Mouse (Mus musculus): ENCODE results near the gene Cbx8. TPM values are rescaled to one million over a fixed set of nuclear protein-coding genes. Genes with fewer than 3 reads are reported as not detected.

Gene Cbx8
- polyA plus RNA-seq, 1 experiment, result 4.2 TPM

- no peak overlapping the region for H3K27ac ChIP-seq (ENCODE audit: insufficient read depth, low read length)
These were observed 38.1 kb upstream of the Cbx8 start for GRCm38 (mm10) chr11:119078691-119079444.

DNA sequence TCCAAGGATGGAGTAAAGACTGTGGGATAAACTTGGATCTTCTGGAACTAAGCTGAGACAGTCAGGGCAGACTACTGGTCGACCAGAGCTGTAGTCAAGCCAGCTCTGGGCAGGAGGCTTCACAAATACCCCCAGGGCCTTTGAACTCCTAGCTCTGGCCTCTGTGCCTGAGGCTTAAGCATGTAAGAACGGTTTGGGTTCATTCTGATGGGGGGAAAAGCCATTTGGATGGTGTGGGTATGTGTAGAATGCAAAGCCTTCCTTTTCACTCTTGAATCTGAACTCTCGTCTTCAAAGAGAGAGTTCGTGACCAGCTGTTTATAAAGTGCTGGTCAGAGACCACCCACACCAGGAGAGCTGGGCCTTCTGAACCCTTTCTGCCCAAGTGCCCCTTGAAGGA lies 37.0 kb upstream of the Cbx8 start:
- no peak overlapping the region for H3K27ac ChIP-seq (ENCODE audit: insufficient read depth, low read length)
- TF ChIP-seq POLR2A (IDR thresholded peaks at IDR 0.05; ENCODE audit: low read depth, low read length) (no peak), CTCF (IDR thresholded peaks at IDR 0.05; ENCODE audit: borderline replicate concordance, insufficient read depth, low read length) (no peak)
- peaks cover 7% of the 10 kb centered on the region; the same call in 1 of the 2 replicates for H3K4me1 ChIP-seq (ENCODE audit: control insufficient read depth, insufficient read depth, low read length)

More at GRCm38 (mm10) chr11:119078691-119079444, 38.1 kb upstream of the Cbx8 start:
- TF ChIP-seq POLR2A (IDR thresholded peaks at IDR 0.05; ENCODE audit: low read depth, low read length) (no peak), CTCF (IDR thresholded peaks at IDR 0.05; ENCODE audit: borderline replicate concordance, insufficient read depth, low read length) (no peak)
- peaks cover 12% of the 10 kb centered on the region for H3K4me1 ChIP-seq (ENCODE audit: control insufficient read depth, insufficient read depth, low read length)
- H3K4me3 ChIP-seq (ENCODE audit: insufficient read depth, low read length), result no peak overlapping the region

DNA sequence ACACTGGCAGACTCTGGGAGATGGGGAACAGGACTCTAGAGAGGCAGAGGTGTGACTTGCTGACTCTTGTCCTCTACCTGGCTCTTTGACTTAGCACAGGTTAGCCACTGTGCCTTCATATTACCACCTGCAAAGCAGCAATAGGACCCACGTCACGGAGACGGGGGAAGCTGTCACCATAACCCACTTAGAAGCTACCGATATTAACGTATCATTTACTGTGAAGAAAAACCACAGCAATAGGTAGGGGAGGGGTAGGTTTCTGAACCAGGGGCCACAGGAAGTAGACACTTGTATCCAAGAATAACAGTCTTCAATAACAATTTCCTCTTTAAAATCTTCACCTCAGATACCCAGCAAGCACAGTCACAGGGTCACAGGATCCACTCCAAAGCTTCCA lies 35.0 kb upstream of the Cbx8 start:
- TF ChIP-seq CTCF (IDR thresholded peaks at IDR 0.05; ENCODE audit: borderline replicate concordance, insufficient read depth, low read length), result no peak
- TF ChIP-seq POLR2A (IDR thresholded peaks at IDR 0.05; ENCODE audit: low read depth, low read length), result no peak
- Histone ChIP-seq H3K4me3 (ENCODE audit: insufficient read depth, low read length) (no peak overlapping the region), H3K4me1 (ENCODE audit: control insufficient read depth, insufficient read depth, low read length) (peaks cover 3% of the 10 kb centered on the region; the same call in 1 of the 2 replicates)

More for the DNA sequence above, 37.0 kb upstream of the Cbx8 start:
- H3K4me3 ChIP-seq (ENCODE audit: insufficient read depth, low read length), result no peak overlapping the region

DNA sequence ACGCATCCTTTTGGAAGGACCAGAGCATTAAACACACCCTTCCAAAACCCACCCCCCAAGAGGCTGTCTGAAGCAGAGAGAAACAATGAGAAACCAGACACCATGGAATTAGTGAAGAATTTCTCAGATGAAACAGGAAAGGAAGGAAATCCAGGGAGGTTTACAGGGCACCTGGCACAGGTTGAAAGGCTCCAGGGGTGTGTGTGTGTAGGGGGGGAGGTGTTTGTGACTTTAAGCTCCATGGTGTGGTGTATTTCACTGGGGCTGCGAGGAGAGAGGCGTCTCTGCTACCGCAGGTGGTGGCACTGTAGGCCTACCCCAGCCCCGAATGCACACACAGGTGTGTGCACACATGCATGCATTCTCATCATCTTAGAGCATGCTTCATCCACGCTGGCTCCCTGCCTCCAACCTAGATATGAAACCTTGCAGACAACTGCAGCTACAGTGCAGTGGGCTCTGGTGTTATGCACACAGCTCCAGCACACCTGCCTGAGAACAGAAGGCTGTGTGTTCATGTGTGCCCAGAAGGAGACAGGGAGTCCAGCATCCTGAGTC lies 33.2 kb upstream of the Cbx8 start:
- no peak overlapping the region for H3K27ac ChIP-seq (ENCODE audit: insufficient read depth, low read length)
- H3K4me1 ChIP-seq (ENCODE audit: control insufficient read depth, insufficient read depth, low read length), result peaks cover under 1% of the 10 kb centered on the region; the same call in 1 of the 2 replicates
- TF ChIP-seq POLR2A (IDR thresholded peaks at IDR 0.05; ENCODE audit: low read depth, low read length), result no peak
- no peak for TF ChIP-seq CTCF (IDR thresholded peaks at IDR 0.05; ENCODE audit: borderline replicate concordance, insufficient read depth, low read length)
- H3K4me3 ChIP-seq (ENCODE audit: insufficient read depth, low read length), result no peak overlapping the region

More for the DNA sequence above, 35.0 kb upstream of the Cbx8 start:
- H3K27ac ChIP-seq (ENCODE audit: insufficient read depth, low read length), result no peak overlapping the region

DNA sequence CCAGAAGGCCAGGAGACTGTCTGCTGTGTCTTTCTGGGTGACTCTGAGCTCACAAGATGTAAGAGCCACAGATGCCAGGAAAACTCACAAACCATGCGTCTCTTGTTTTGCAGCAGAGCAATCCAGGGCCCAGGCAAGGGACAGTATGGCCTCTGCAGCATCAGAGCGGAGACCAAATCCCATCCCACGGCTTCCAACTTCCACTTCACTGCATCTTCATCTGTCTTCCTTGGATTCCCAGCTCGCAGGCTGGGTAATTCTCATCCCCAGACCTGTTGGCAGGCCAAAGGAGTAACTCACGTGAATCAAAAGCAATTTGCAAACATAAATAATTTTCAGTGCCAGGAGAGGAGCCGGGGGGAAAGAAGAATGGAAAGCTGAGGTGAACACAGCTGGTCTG lies 32.2 kb upstream of the Cbx8 start:
- Histone ChIP-seq H3K4me1 (ENCODE audit: control insufficient read depth, insufficient read depth, low read length) (no peaks in the 10 kb centered on the region), H3K4me3 (ENCODE audit: insufficient read depth, low read length) (no peak overlapping the region), H3K27ac (ENCODE audit: insufficient read depth, low read length) (no peak overlapping the region)
- TF ChIP-seq CTCF (IDR thresholded peaks at IDR 0.05; ENCODE audit: borderline replicate concordance, insufficient read depth, low read length) (no peak), POLR2A (IDR thresholded peaks at IDR 0.05; ENCODE audit: low read depth, low read length) (no peak)

DNA sequence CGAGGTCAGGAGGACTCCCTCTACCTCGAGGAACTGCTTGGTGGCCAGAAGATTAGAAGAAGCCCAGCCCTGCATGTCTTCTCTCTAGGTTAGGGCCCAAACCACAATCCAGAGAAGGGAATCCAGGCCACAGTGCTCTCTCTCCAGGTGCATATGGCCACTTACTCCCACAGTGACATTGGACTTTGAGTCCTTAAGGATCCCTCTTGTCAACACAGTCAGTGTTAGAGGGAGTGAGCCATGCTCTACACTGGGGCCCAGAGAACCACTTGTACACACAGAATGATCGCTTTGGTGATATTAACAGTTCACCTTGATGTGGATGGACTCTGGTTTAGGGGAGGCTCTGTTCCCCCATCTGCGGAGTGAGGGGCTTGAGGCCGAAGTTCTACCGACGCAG lies 31.5 kb upstream of the Cbx8 start:
- Histone ChIP-seq H3K27ac (ENCODE audit: insufficient read depth, low read length) (no peak overlapping the region), H3K4me3 (ENCODE audit: insufficient read depth, low read length) (no peak overlapping the region), H3K4me1 (ENCODE audit: control insufficient read depth, insufficient read depth, low read length) (no peaks in the 10 kb centered on the region)
- TF ChIP-seq CTCF (IDR thresholded peaks at IDR 0.05; ENCODE audit: borderline replicate concordance, insufficient read depth, low read length), result no peak
- TF ChIP-seq POLR2A (IDR thresholded peaks at IDR 0.05; ENCODE audit: low read depth, low read length), result no peak

DNA sequence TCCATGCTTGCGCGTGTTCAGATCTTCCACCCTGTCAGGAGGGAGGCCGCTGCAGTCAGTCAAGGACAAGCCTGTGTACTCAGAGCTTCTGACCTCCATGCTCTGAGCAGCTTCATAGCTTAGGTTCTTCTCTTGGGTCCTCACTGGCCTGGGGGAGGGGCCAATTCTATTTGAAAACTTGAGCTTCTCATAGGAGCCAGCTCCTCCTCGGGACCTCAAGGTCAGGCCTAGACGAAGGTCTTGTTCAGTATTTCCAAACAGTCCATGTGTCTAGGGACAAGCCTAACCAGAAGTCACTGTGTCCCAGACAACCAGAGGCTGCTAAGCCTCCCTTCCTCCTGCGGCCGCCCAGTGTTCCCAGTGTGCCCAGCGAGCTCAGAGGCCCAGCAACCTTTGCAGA lies 26.1 kb upstream of the Cbx8 start:
- no peak for TF ChIP-seq POLR2A (IDR thresholded peaks at IDR 0.05; ENCODE audit: low read depth, low read length)
- no peak for TF ChIP-seq CTCF (IDR thresholded peaks at IDR 0.05; ENCODE audit: borderline replicate concordance, insufficient read depth, low read length)

DNA sequence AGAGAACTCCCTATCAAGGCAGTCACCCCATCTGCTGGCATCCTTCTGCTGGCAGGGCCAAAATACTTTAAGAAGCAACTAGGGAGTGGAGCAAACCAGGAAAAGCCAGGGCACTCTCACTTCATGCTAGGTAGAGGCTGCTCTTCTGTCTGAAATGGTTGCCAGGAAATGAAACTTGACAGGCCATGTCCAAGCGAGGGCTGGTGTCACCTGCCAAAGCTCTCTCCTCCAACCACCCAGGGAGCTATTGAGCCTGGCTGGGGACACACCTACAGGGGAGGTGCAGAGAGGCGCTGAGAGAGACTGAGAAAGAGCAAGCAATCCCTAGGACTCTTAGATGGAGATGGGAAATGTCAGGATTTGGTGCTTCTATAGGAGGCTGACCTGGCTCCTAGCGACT lies 18.5 kb upstream of the Cbx8 start:
- Histone ChIP-seq H3K27ac (ENCODE audit: insufficient read depth, low read length) (no peak overlapping the region), H3K4me3 (ENCODE audit: insufficient read depth, low read length) (no peak overlapping the region), H3K4me1 (ENCODE audit: control insufficient read depth, insufficient read depth, low read length) (peaks cover 1% of the 10 kb centered on the region; the same call in 1 of the 2 replicates)
- TF ChIP-seq CTCF (IDR thresholded peaks at IDR 0.05; ENCODE audit: borderline replicate concordance, insufficient read depth, low read length), result no peak
- TF ChIP-seq POLR2A (IDR thresholded peaks at IDR 0.05; ENCODE audit: low read depth, low read length), result no peak

More for the DNA sequence above, 26.1 kb upstream of the Cbx8 start:
- H3K4me3 ChIP-seq (ENCODE audit: insufficient read depth, low read length), result no peak overlapping the region
- H3K27ac ChIP-seq (ENCODE audit: insufficient read depth, low read length), result no peak overlapping the region
- no peaks in the 10 kb centered on the region for H3K4me1 ChIP-seq (ENCODE audit: control insufficient read depth, insufficient read depth, low read length)

DNA sequence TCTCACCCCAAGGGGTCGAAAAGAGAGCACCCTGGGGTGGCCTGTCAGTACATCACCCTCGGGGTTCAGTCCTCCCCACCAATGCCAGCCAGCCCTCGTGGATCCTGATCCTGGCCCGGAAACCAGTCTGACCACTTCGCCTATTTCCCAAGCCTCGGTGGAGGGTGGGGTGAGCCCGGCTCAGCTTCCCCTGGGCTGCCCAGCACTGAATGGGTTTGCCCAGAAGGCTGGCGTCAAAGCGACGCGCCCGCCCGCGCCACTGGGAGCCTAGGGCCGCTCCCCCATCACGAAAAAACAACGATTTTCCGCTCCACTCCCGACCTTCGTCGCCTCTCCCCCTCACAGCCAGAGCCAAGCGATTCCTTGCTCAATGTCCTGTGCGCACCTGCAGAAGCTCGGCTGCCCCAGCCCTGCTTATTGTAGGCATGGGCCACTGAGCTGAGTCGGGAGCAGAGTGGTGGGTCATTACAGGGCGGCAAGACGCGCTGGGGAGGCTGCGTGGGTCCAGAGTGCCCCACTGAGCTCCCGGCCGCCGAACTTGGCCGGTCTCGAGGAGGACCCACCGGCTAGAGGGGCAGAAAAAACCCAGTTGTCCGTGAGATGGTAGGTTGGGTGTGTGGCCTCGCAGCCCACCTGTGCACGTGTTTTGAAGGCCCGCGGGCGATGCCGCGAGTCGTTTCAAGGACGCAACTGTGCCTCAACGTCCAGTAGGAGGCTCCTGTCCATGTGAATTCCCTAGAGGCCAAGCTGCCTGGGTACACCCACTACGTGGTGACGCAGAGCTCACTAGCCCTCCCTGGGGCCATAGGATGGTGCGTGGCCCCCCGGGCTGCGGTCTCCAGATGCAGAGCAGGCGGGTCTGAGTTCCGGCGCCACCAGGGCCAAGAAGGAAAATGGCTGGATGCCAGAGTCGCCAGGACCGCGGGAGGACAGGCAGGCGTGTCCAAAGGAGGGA lies 17.5 kb upstream of the Cbx8 start:
- peak; percentile 20; the same call in 1 of the 2 replicates for TF ChIP-seq CTCF (IDR thresholded peaks at IDR 0.05; ENCODE audit: borderline replicate concordance, insufficient read depth, low read length)
- TF ChIP-seq POLR2A (IDR thresholded peaks at IDR 0.05; ENCODE audit: low read depth, low read length), result no peak
- Histone ChIP-seq H3K4me3 (ENCODE audit: insufficient read depth, low read length) (no peak overlapping the region), H3K27ac (ENCODE audit: insufficient read depth, low read length) (no peak overlapping the region), H3K4me1 (ENCODE audit: control insufficient read depth, insufficient read depth, low read length) (peaks cover 2% of the 10 kb centered on the region; the same call in 1 of the 2 replicates)
